Mouse (Mus musculus): ENCODE results near the gene Rnf31.

GRCm38 (mm10) chr14:55542268-55542667 is 49.2 kb upstream of the Rnf31 start:
- TF ChIP-seq CTCF (IDR thresholded peaks at IDR 0.05) (no peak), POLR2A (IDR thresholded peaks at IDR 0.05; ENCODE audit: insufficient read depth, low read depth, low read length) (no peak), EP300 (IDR thresholded peaks at IDR 0.05; ENCODE audit: insufficient read depth, low read depth, low read length) (no peak)
